Comparison of ENCODE assay signal across 8 mouse cellular contexts in the genomic region with DNA sequence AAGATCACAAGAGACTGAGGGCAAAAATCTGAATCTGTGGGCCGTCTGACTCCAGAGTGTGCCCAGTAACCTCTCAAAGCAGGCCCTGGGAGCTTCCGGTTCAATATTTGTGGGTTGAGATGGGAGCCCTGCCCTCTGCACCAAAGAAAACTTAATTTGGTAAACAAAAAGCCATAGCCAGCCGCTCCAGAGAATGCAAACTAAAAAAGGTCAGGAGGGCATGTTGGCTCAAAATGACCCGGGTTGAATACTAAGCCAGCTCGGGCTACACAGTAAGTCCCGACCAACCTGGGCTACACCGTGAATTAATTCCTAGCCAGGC. TPM values are rescaled to one million over a fixed set of nuclear protein-coding genes. Genes with fewer than 3 reads are reported as not detected.
A peak's percentile ranks its signal among the peaks of the same experiment; 100 is the strongest.
DNase-seq lines count a peak whose midpoint lies in the region; ATAC-seq and TF ChIP-seq lines count a peak whose summit lies in the region.

No protein-coding gene starts in this region.

- no peak for TF ChIP-seq CTCF in heart, adult 2 months (IDR thresholded peaks at IDR 0.05)
- TF ChIP-seq CTCF in CH12.LX (conservative IDR thresholded peaks at IDR 0.05 in 1 of 2, IDR thresholded peaks at IDR 0.05 in 1 of 2; ENCODE audit: low read depth in 2 of 2, low read length in 2 of 2): no peak
- TF ChIP-seq CTCF in forebrain, postnatal 0 days (IDR thresholded peaks at IDR 0.05; ENCODE audit: low read depth): no peak

- H3K27ac ChIP-seq in heart, adult 2 months: peak overlapping the region; percentile 92
- peak overlapping the region; percentile 77 for H3K27ac ChIP-seq in CH12.LX (ENCODE audit: insufficient read depth, low read depth)
- peak overlapping the region; percentile 96 for H3K27ac ChIP-seq in forebrain, postnatal 0 days (ENCODE audit: low read depth, low read length)
- peak overlapping the region; percentile 93 for H3K27ac ChIP-seq in liver, embryonic 16.5 days (ENCODE audit: low read length)

- ATAC-seq in forebrain, postnatal 0 days: no peak
- peak; percentile 17 for ATAC-seq in liver, embryonic 16.5 days (ENCODE audit: low read depth)

- dilution Hi-C loops in CH12.LX (cut with MboI; ENCODE audit: extremely low pct_ligation_motif_present, extremely low pct_unique_long_range_greater_than_20kb, low sequenced_read_pairs): no loop called here

- intact Hi-C loops in heart, adult 2 months (cut with DNase I): no loop called here

- no peaks in the 10 kb centered on the region for H3K27me3 ChIP-seq in heart, adult 2 months (ENCODE audit: control insufficient read depth, insufficient read depth, low read length)
- H3K27me3 ChIP-seq in CH12.LX (replicated peaks): peaks cover 20% of the 10 kb centered on the region
- no peaks in the 10 kb centered on the region for H3K27me3 ChIP-seq in forebrain, postnatal 0 days (ENCODE audit: insufficient read depth, low read length)
- no peaks in the 10 kb centered on the region for H3K27me3 ChIP-seq in liver, embryonic 16.5 days (ENCODE audit: control insufficient read depth, insufficient read depth, low read depth, low read length)

- peaks cover 2% of the 10 kb centered on the region for H3K9me3 ChIP-seq in CH12.LX (replicated peaks; ENCODE audit: low read length)
- no peaks in the 10 kb centered on the region for H3K9me3 ChIP-seq in forebrain, postnatal 0 days (ENCODE audit: low read length)
- no peaks in the 10 kb centered on the region for H3K9me3 ChIP-seq in liver, embryonic 16.5 days (replicated peaks; ENCODE audit: control insufficient read depth, low read length)

- peak overlapping the region; percentile 31 for H3K9ac ChIP-seq in heart, adult 2 months (ENCODE audit: low read depth, low read length)
- H3K9ac ChIP-seq in CH12.LX (ENCODE audit: insufficient read depth, low read depth): peak overlapping the region; percentile 34
- H3K9ac ChIP-seq in forebrain, postnatal 0 days: peak overlapping the region; percentile 75
- H3K9ac ChIP-seq in liver, embryonic 16.5 days (ENCODE audit: low read depth, low read length): peak overlapping the region; percentile 59

- no peak for TF ChIP-seq RAD21 in CH12.LX (IDR thresholded peaks at IDR 0.05; ENCODE audit: low read depth, low read length)

- WGBS in heart, adult 2 months: 32% methylated on average over 7 of the region's 7 CpGs
- WGBS in forebrain, postnatal 0 days: 30% methylated on average over 7 of the region's 7 CpGs
- 25% methylated on average over 7 of the region's 7 CpGs for WGBS in liver, embryonic 16.5 days (ENCODE audit: insufficient replicate concordance)

- DNase-seq in heart, adult 2 months: no peak
- no peak for DNase-seq in heart, adult 9 months (ENCODE audit: low spot score in 2 of 2)
- peak; percentile 17 for DNase-seq in CH12.LX (ENCODE audit: extremely low read depth)
- no peak for DNase-seq in forebrain, postnatal 0 days
- no peak for DNase-seq in layer of hippocampus, postnatal 14 days (ENCODE audit: low spot score in 2 of 2)
- DNase-seq in urinary bladder, postnatal 36 days (ENCODE audit: low spot score in 2 of 2): no peak
- DNase-seq in B cell, adult 2 months: no peak

- no peaks in the 10 kb centered on the region for H3K79me2 ChIP-seq in heart, adult 2 months (replicated peaks; ENCODE audit: control insufficient read depth, insufficient read depth, low read length)
- no peaks in the 10 kb centered on the region for H3K79me2 ChIP-seq in CH12.LX (replicated peaks; ENCODE audit: control insufficient read depth, extremely low read depth, insufficient read depth, poor library complexity, severe bottlenecking)

- H3K4me1 ChIP-seq in heart, adult 2 months (ENCODE audit: control insufficient read depth, insufficient read depth, low read length): peaks cover 5% of the 10 kb centered on the region; the same call in 1 of the 2 replicates
- H3K4me1 ChIP-seq in CH12.LX (ENCODE audit: control insufficient read depth in 1 of 2, insufficient read depth in 2 of 2): peaks cover 10 to 21% of the 10 kb centered on the region in 2 experiments
- H3K4me1 ChIP-seq in forebrain, postnatal 0 days (ENCODE audit: insufficient read depth): no peaks in the 10 kb centered on the region; the same call in none of the 2 replicates
- H3K4me1 ChIP-seq in liver, embryonic 16.5 days (ENCODE audit: control insufficient read depth, low read depth, low read length): peaks cover 15% of the 10 kb centered on the region

- no peaks in the 10 kb centered on the region for H3K36me3 ChIP-seq in heart, adult 2 months (ENCODE audit: control insufficient read depth, insufficient read depth, low read length)
- peaks cover 27 to 32% of the 10 kb centered on the region in 2 experiments for H3K36me3 ChIP-seq in CH12.LX (replicated peaks in 1 of 2; ENCODE audit: control insufficient read depth in 1 of 2, insufficient read depth in 1 of 2, low read length in 1 of 2)
- peaks cover 19% of the 10 kb centered on the region for H3K36me3 ChIP-seq in forebrain, postnatal 0 days (ENCODE audit: insufficient read depth)
- H3K36me3 ChIP-seq in liver, embryonic 16.5 days (ENCODE audit: control insufficient read depth, insufficient read depth): peaks cover 11% of the 10 kb centered on the region

- peak overlapping the region; percentile 57 for H3K4me2 ChIP-seq in CH12.LX (ENCODE audit: insufficient read depth, low read depth, poor library complexity, severe bottlenecking)
- H3K4me2 ChIP-seq in forebrain, postnatal 0 days (ENCODE audit: low read depth): peak overlapping the region; percentile 94
- H3K4me2 ChIP-seq in liver, embryonic 16.5 days (ENCODE audit: low read depth, low read length): peak overlapping the region; percentile 84

- TF ChIP-seq POLR2A in heart, adult 2 months (IDR thresholded peaks at IDR 0.05; ENCODE audit: insufficient read depth, low read depth, low read length): no peak
- TF ChIP-seq POLR2A in CH12.LX (IDR thresholded peaks at IDR 0.05; ENCODE audit: low read depth, low read length): no peak; the same call in 1 of the 2 replicates

- peak overlapping the region; percentile 90 for H3K4me3 ChIP-seq in heart, adult 2 months
- H3K4me3 ChIP-seq in CH12.LX (replicated peaks in 1 of 3; ENCODE audit: low read depth in 2 of 3, low read length in 2 of 3, poor library complexity in 1 of 3): peak overlapping the region; percentile 38 to 68 (median 65)
- H3K4me3 ChIP-seq in forebrain, postnatal 0 days (ENCODE audit: low read depth, low read length): peak overlapping the region; percentile 65
- peak overlapping the region; percentile 80 for H3K4me3 ChIP-seq in liver, embryonic 16.5 days (ENCODE audit: low read depth, low read length)

- TF ChIP-seq EP300 in heart, adult 2 months (IDR thresholded peaks at IDR 0.05; ENCODE audit: insufficient read depth, low read depth, low read length): no peak
- no peak for TF ChIP-seq EP300 in CH12.LX (IDR thresholded peaks at IDR 0.05; ENCODE audit: low read length)

- in situ Hi-C loops in CH12.LX (cut with MboI; ENCODE audit: low pct_ligation_motif_present, low pct_unique_long_range_greater_than_20kb, low sequenced_read_pairs): no loop called here

TF ChIP-seq in CH12.LX, 34 proteins besides CTCF, POLR2A, EP300 and RAD21:
- TF ChIP-seq SMC3 (IDR thresholded peaks at IDR 0.05; ENCODE audit: low read depth, low read length): no peak
- peak; percentile 14; the same call in 1 of the 2 replicates for TF ChIP-seq POLR2AphosphoS2 (IDR thresholded peaks at IDR 0.05; ENCODE audit: low read depth, low read length)
TF ChIP-seq in CH12.LX: peak in this region for 1.

RNA-seq across cellular contexts. Expression of a gene that starts 0.6 kb away (rescaled TPM):
- total RNA-seq in heart, adult 2 months (2021): 1 to 10 TPM; 8.7 to 9.3 TPM
- 7.2 and 7.7 TPM in 2 replicates for polyA plus RNA-seq in heart, adult 2 months (2012; rRNA removed)
- 2.4 and 3.4 TPM in 2 replicates for total RNA-seq in CH12.LX (2012; rRNA removed)
- total RNA-seq in CH12.LX (2014; rRNA removed): 2.0 and 2.5 TPM in 2 replicates
- 2.2 and 2.4 TPM in 2 replicates for polyA plus RNA-seq in CH12.LX (2012; ENCODE audit: insufficient read length, low read depth)
- total RNA-seq in forebrain, postnatal 0 days (2014; rRNA removed): 9.2 TPM in 2 replicates
- 6.9 and 8.0 TPM in 2 replicates for polyA plus RNA-seq in forebrain, postnatal 0 days (2015; fragmentation: Nextera tagmentation; extraction: Ambion mirVana)
- 2.5 and 2.6 TPM in 2 replicates for polyA plus RNA-seq in liver, embryonic 16.5 days (2015; fragmentation: Nextera tagmentation; extraction: Ambion mirVana)
- total RNA-seq in layer of hippocampus, postnatal 14 days (2021): 10 to 100 TPM in 1 of 2 experiments, 1 to 10 TPM in 1; 9.6 to 12.0 TPM

RNA-seq across cellular contexts. Expression of a gene that starts 10.4 kb away (rescaled TPM):
- not detected for total RNA-seq in heart, adult 2 months (2021)
- not detected in 2 replicates for polyA plus RNA-seq in heart, adult 2 months (2012; rRNA removed)
- total RNA-seq in CH12.LX (2012; rRNA removed) (not detected in 2 replicates), CH12.LX (2014; rRNA removed) (not detected in 2 replicates)
- polyA plus RNA-seq in CH12.LX (2012; ENCODE audit: insufficient read length, low read depth): not detected in 2 replicates
- not detected in 2 replicates for total RNA-seq in forebrain, postnatal 0 days (2014; rRNA removed)
- not detected in 2 replicates for polyA plus RNA-seq in forebrain, postnatal 0 days (2015; fragmentation: Nextera tagmentation; extraction: Ambion mirVana)
- not detected in 2 replicates for polyA plus RNA-seq in liver, embryonic 16.5 days (2015; fragmentation: Nextera tagmentation; extraction: Ambion mirVana)
- total RNA-seq in layer of hippocampus, postnatal 14 days (2021): not detected

RNA-seq across cellular contexts. Expression of a gene that starts 37.3 kb away (rescaled TPM):
- 10 to 100 TPM; 12.2 to 14.4 TPM for total RNA-seq in heart, adult 2 months (2021)
- 10.2 and 13.6 TPM in 2 replicates for polyA plus RNA-seq in heart, adult 2 months (2012; rRNA removed)
- total RNA-seq in CH12.LX (2012; rRNA removed) (66.1 and 67.0 TPM in 2 replicates), CH12.LX (2014; rRNA removed) (27.2 and 28.8 TPM in 2 replicates)
- 104 and 113 TPM in 2 replicates for polyA plus RNA-seq in CH12.LX (2012; ENCODE audit: insufficient read length, low read depth)
- total RNA-seq in forebrain, postnatal 0 days (2014; rRNA removed): 47.4 and 54.0 TPM in 2 replicates
- 21.6 and 28.5 TPM in 2 replicates for polyA plus RNA-seq in forebrain, postnatal 0 days (2015; fragmentation: Nextera tagmentation; extraction: Ambion mirVana)
- 13.9 and 15.7 TPM in 2 replicates for polyA plus RNA-seq in liver, embryonic 16.5 days (2015; fragmentation: Nextera tagmentation; extraction: Ambion mirVana)
- total RNA-seq in layer of hippocampus, postnatal 14 days (2021): 10 to 100 TPM; 35.0 to 37.5 TPM

RNA-seq across cellular contexts. Expression of a gene that starts 37.6 kb away (rescaled TPM):
- 100 to 1,000 TPM; 176 to 202 TPM for total RNA-seq in heart, adult 2 months (2021)
- 168 and 212 TPM in 2 replicates for polyA plus RNA-seq in heart, adult 2 months (2012; rRNA removed)
- total RNA-seq in CH12.LX (2012; rRNA removed) (79.3 and 81.5 TPM in 2 replicates), CH12.LX (2014; rRNA removed) (70.6 and 72.1 TPM in 2 replicates)
- 83.0 and 86.7 TPM in 2 replicates for polyA plus RNA-seq in CH12.LX (2012; ENCODE audit: insufficient read length, low read depth)
- total RNA-seq in forebrain, postnatal 0 days (2014; rRNA removed): 67.2 and 88.2 TPM in 2 replicates
- polyA plus RNA-seq in forebrain, postnatal 0 days (2015; fragmentation: Nextera tagmentation; extraction: Ambion mirVana): 98.9 and 119 TPM in 2 replicates
- polyA plus RNA-seq in liver, embryonic 16.5 days (2015; fragmentation: Nextera tagmentation; extraction: Ambion mirVana): 82.4 and 83.7 TPM in 2 replicates
- total RNA-seq in layer of hippocampus, postnatal 14 days (2021): 10 to 100 TPM; 89.1 to 98.0 TPM
